Mouse (Mus musculus): ENCODE data around the gene Pgap2.
A peak's percentile ranks its signal among the peaks of the same experiment; 100 is the strongest.

DNA sequence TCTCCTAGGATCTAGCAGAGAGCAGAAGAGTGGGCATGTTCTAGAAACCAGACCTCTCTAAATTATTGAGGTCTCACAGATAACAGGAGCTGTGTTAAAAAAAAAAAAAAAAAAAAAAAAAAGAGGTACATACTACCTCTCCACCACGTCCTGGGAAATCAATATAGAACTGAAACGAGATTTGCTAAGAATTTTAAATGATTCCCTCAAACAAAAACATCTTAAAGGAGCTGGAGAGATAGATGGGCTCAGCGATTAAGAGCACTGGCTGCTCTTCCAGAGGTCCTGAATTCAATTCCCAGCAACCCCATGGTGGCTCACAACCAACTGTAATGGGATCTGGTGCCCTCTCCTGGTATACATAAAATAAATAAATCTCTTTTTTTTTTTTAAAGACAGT is 1.1 kb downstream of the Pgap2 start:
- TF ChIP-seq GABPA (IDR thresholded peaks at IDR 0.05; ENCODE audit: low read depth, low read length) (no peak), CHD2 (IDR thresholded peaks at IDR 0.05; ENCODE audit: low read length) (no peak), CTCF (IDR thresholded peaks at IDR 0.05 in 2 of 3, conservative IDR thresholded peaks at IDR 0.05 in 1 of 3; ENCODE audit: control insufficient read depth in 1 of 3, insufficient read depth in 1 of 3, low read depth in 2 of 3, low read length in 3 of 3, poor library complexity in 1 of 3, severe bottlenecking in 1 of 3) (peak; percentile 13 to 44 (median 16); a peak in 3 of 6 replicates), TBP (IDR thresholded peaks at IDR 0.05; ENCODE audit: low read depth, low read length) (no peak), E2F4 (IDR thresholded peaks at IDR 0.05; ENCODE audit: borderline replicate concordance, low read depth, low read length) (no peak), POLR2A (IDR thresholded peaks at IDR 0.05; ENCODE audit: control insufficient read depth in 1 of 2, insufficient read depth in 1 of 2, low read depth in 1 of 2, low read length in 2 of 2, poor library complexity in 1 of 2) (no peak), CHD1 (IDR thresholded peaks at IDR 0.05; ENCODE audit: low read depth, low read length) (no peak), USF1 (IDR thresholded peaks at IDR 0.05; ENCODE audit: low read depth, low read length) (no peak), NRF1 (IDR thresholded peaks at IDR 0.05; ENCODE audit: insufficient read depth, low read depth, low read length, poor library complexity, severe bottlenecking) (no peak), MAFK (IDR thresholded peaks at IDR 0.05; ENCODE audit: borderline replicate concordance, low read depth, low read length) (no peak), MAZ (IDR thresholded peaks at IDR 0.05; ENCODE audit: low read depth, low read length) (no peak), EP300 (IDR thresholded peaks at IDR 0.05; ENCODE audit: low read depth in 1 of 2, low read length in 2 of 2) (no peak), RAD21 (IDR thresholded peaks at IDR 0.05; ENCODE audit: low read depth, low read length) (peak; percentile 35), BHLHE40 (IDR thresholded peaks at IDR 0.05; ENCODE audit: borderline replicate concordance, low read depth, low read length) (no peak)
